Mouse (Mus musculus): ENCODE data around the gene Abca7. TPM values are rescaled to one million over a fixed set of nuclear protein-coding genes. Genes with fewer than 3 reads are reported as not detected.
"Not testable (repeated sequence)": the region's sequence is repeated elsewhere in the genome, so short reads cannot be mapped to it uniquely, and the experiment has no call there.

The Abca7 gene
- 10.7 and 15.5 TPM in 2 replicates for total RNA-seq (2017)

GRCm38 (mm10) chr10:79996272-79997033, at the start of gene Abca7:
Gene Abca7 (plus strand): TSS chr10:79996494.
- peak; percentile 83 for ATAC-seq (replicated peaks; ENCODE audit: low read depth, poor library complexity, severe bottlenecking)

GRCm38 (mm10) chr10:79946752-79947322, 49.5 kb upstream of the Abca7 start:
- ATAC-seq (replicated peaks; ENCODE audit: low read depth, poor library complexity, severe bottlenecking) = peak; percentile 58

GRCm38 (mm10) chr10:79947502-79947901, 48.8 kb upstream of the Abca7 start:
- no peak for ATAC-seq (replicated peaks; ENCODE audit: low read depth, poor library complexity, severe bottlenecking)

GRCm38 (mm10) chr10:79949873-79950272, 46.4 kb upstream of the Abca7 start:
- no peak for ATAC-seq (replicated peaks; ENCODE audit: low read depth, poor library complexity, severe bottlenecking)

- ATAC-seq (replicated peaks; ENCODE audit: low read depth, poor library complexity, severe bottlenecking) = no peak
These were observed 45.6 kb upstream of the Abca7 start for GRCm38 (mm10) chr10:79950661-79951060.

- ATAC-seq (replicated peaks; ENCODE audit: low read depth, poor library complexity, severe bottlenecking) = no peak
These were observed 42.3 kb upstream of the Abca7 start for GRCm38 (mm10) chr10:79953946-79954345.

- no peak for ATAC-seq (replicated peaks; ENCODE audit: low read depth, poor library complexity, severe bottlenecking)
These were observed 40.6 kb upstream of the Abca7 start for GRCm38 (mm10) chr10:79955691-79956090.

- ATAC-seq (replicated peaks; ENCODE audit: low read depth, poor library complexity, severe bottlenecking) = no peak
These were observed 39.6 kb upstream of the Abca7 start for GRCm38 (mm10) chr10:79956643-79957154.

- ATAC-seq (replicated peaks; ENCODE audit: low read depth, poor library complexity, severe bottlenecking) = peak; percentile 72
These were observed 38.0 kb upstream of the Abca7 start for GRCm38 (mm10) chr10:79958140-79958816.

- not testable (repeated sequence) for ATAC-seq (replicated peaks; ENCODE audit: low read depth, poor library complexity, severe bottlenecking)
These were observed 36.9 kb upstream of the Abca7 start for GRCm38 (mm10) chr10:79959412-79959811.

GRCm38 (mm10) chr10:79959847-79960601, 36.3 kb upstream of the Abca7 start, which contains the start of gene Wdr18:
Gene Wdr18 (plus strand): TSS chr10:79960152.
- ATAC-seq (replicated peaks; ENCODE audit: low read depth, poor library complexity, severe bottlenecking) = peak; percentile 84

GRCm38 (mm10) chr10:79960671-79961294, 35.5 kb upstream of the Abca7 start:
- no peak for ATAC-seq (replicated peaks; ENCODE audit: low read depth, poor library complexity, severe bottlenecking)

- ATAC-seq (replicated peaks; ENCODE audit: low read depth, poor library complexity, severe bottlenecking) = no peak
These were observed 31.6 kb upstream of the Abca7 start for GRCm38 (mm10) chr10:79964727-79965126.

GRCm38 (mm10) chr10:79965325-79965724, 31.0 kb upstream of the Abca7 start:
- ATAC-seq (replicated peaks; ENCODE audit: low read depth, poor library complexity, severe bottlenecking) = no peak

GRCm38 (mm10) chr10:79966886-79967400, 29.4 kb upstream of the Abca7 start:
- ATAC-seq (replicated peaks; ENCODE audit: low read depth, poor library complexity, severe bottlenecking) = no peak

- no peak for ATAC-seq (replicated peaks; ENCODE audit: low read depth, poor library complexity, severe bottlenecking)
These were observed 28.1 kb upstream of the Abca7 start for GRCm38 (mm10) chr10:79968181-79968580.

- ATAC-seq (replicated peaks; ENCODE audit: low read depth, poor library complexity, severe bottlenecking) = no peak
These were observed 27.1 kb upstream of the Abca7 start for GRCm38 (mm10) chr10:79969124-79969568.

- ATAC-seq (replicated peaks; ENCODE audit: low read depth, poor library complexity, severe bottlenecking) = no peak
These were observed 25.7 kb upstream of the Abca7 start, which contains the start of gene Grin3b for GRCm38 (mm10) chr10:79970415-79971182. Gene Grin3b (plus strand): TSS chr10:79970715.

- ATAC-seq (replicated peaks; ENCODE audit: low read depth, poor library complexity, severe bottlenecking) = 0 out of 2 replicates have a peak, but pooled peaks have one; percentile 20
These were observed 25.2 kb upstream of the Abca7 start for GRCm38 (mm10) chr10:79971183-79971497.
